Mouse (Mus musculus): ENCODE data around the gene Oxct1.

- no peak for TF ChIP-seq CTCF (IDR thresholded peaks at IDR 0.05)
- no peak for TF ChIP-seq EP300 (IDR thresholded peaks at IDR 0.05)
Measured at GRCm38 (mm10) chr15:3994852-3995447, 31.2 kb upstream of the Oxct1 start.
